Mouse (Mus musculus) liver, embryonic 14 days (tissue): Measurements from ENCODE around the gene AC153137.1. TPM values are rescaled to one million over a fixed set of nuclear protein-coding genes. Genes with fewer than 3 reads are reported as not detected.

ENCODE experiments used
- polyA plus RNA-seq: library from polyadenylated mRNA; depleted of rRNA; stranded (reverse); fragments of >200 nt; gene quantifications from 2 replicates; pipeline ENCODE4 v1.2.3, GENCODE M21; 2012; rRNA removed

Gene AC153137.1
- polyA plus RNA-seq, result not detected in 2 replicates

GRCm38 (mm10) chr1:30977868-30978267, at the start of gene AC153137.1:
TSS of gene AC153137.1 (minus strand) at chr1:30977968.

Other genes with a start within 250 kb of the AC153137.1 start
- 15.6 and 17.1 TPM in 2 replicates for gene Phf3, start 104.0 kb downstream of the AC153137.1 start, polyA plus RNA-seq
- not detected in 2 replicates for gene Lgsn, start 198.4 kb upstream of the AC153137.1 start, polyA plus RNA-seq
- gene 4931428L18Rik, start 244.7 kb upstream of the AC153137.1 start, polyA plus RNA-seq, result 0.05 TPM in 1 of 2 replicates, not detected in the other
- not detected in 2 replicates for gene Pih1d3, start 244.9 kb upstream of the AC153137.1 start, polyA plus RNA-seq